Mouse (Mus musculus) stomach, embryonic 14.5 days (tissue): ENCODE data around the gene Ccdc58. TPM values are rescaled to one million over a fixed set of nuclear protein-coding genes. Genes with fewer than 3 reads are reported as not detected.

ENCODE experiments used
- ATAC-seq: fragments of 200-750 bp; cut with Nextera tagmentation; 2 replicates; pipeline ENCODE4 v1.8.0; 2017; ENCODE audit warnings: low read depth, moderate TSS enrichment; ENCODE audit not compliant: insufficient number of reproducible peaks, insufficient read depth, low FRiP score
- H3K27ac ChIP-seq: fragments of 300-500 bp; sonication (generic); 2 replicates; pipeline ENCODE4 v1.5.1; 2014; ENCODE audit warnings: mild to moderate bottlenecking, low read length, moderate library complexity, mixed read lengths
- H3K27me3 ChIP-seq: fragments of 300-500 bp; sonication (generic); 2 replicates; pipeline ENCODE4 v1.6.1; 2014; ENCODE audit warnings: low read length, control low read depth, mixed read lengths; ENCODE audit not compliant: control insufficient read depth, insufficient read depth
- H3K36me3 ChIP-seq: fragments of 300-500 bp; sonication (generic); 2 replicates; pipeline ENCODE4 v1.6.1; 2014; ENCODE audit warnings: mild to moderate bottlenecking, control low read depth, low read length, moderate library complexity, mixed read lengths; ENCODE audit not compliant: control insufficient read depth, insufficient read depth
- H3K4me1 ChIP-seq: fragments of 300-500 bp; sonication (generic); 2 replicates; pipeline ENCODE4 v1.6.1; 2014; ENCODE audit warnings: low read length, control low read depth, mixed read lengths; ENCODE audit not compliant: control insufficient read depth, insufficient read depth
- H3K4me2 ChIP-seq: fragments of 300-500 bp; sonication (generic); replicated peaks from 2 replicates; pipeline ENCODE4 v1.6.1; 2014; ENCODE audit warnings: low read depth, low read length, control low read depth
- H3K4me3 ChIP-seq: fragments of 300-500 bp; sonication (generic); 2 replicates; pipeline ENCODE4 v1.5.1; 2014; ENCODE audit warnings: low read depth, low read length, control low read depth
- H3K9ac ChIP-seq: fragments of 300-500 bp; sonication (generic); replicated peaks from 2 replicates; pipeline ENCODE4 v1.6.1; 2014; ENCODE audit warnings: low read depth, mild to moderate bottlenecking, control low read depth, low read length, moderate library complexity, mixed read lengths
- H3K9me3 ChIP-seq: fragments of 300-500 bp; sonication (generic); 2 replicates; pipeline ENCODE4 v1.6.1; 2016; ENCODE audit warnings: low read depth, low read length, control low read depth; ENCODE audit not compliant: control insufficient read depth
- WGBS: fragments of 180-500 bp; shearing (Covaris S2); extraction: QIAGEN DNeasy Blood & Tissue Kit; methylation state at CpG from one replicate; pipeline ENCODE4 v1.1.7; 2014; 5-methylcytosine and 5-hydroxymethylcytosine counted together
- polyA plus RNA-seq: library from polyadenylated mRNA; unstranded; fragments of >200 nt; fragmentation: Nextera tagmentation; extraction: Ambion mirVana; gene quantifications from 2 replicates; pipeline ENCODE4 v1.2.1, GENCODE M21; 2014

Gene Ccdc58
- polyA plus RNA-seq, 1 experiment from 2014 or later = 71.0 TPM

DNA sequence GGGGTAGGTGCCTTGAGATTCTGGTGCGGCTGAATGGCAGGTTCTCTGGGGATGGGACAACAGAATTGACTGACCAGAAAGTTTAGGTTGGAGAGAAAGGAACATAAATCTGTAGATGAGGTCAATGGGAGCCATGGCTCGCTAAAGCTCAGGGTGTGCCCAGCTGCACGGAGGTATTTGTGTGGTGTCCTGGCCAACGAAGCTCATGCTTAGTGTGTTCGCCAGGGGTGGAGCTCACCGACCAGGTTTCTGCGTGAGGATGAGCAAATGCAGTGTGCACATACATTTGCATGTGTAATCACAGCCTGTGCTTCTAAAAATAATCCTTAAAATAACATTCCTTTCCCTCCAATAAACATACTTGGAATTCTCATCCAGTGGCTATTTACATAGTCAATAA lies 56.6 kb downstream of the Ccdc58 start:
- no peak overlapping the region for H3K4me2 ChIP-seq
- no peak for ATAC-seq
- WGBS = 73% methylated on average over 7 of the region's 7 CpGs
- no peaks in the 10 kb centered on the region for H3K4me1 ChIP-seq
- H3K9me3 ChIP-seq = no peaks in the 10 kb centered on the region
- no peak overlapping the region for H3K9ac ChIP-seq
- H3K36me3 ChIP-seq = no peaks in the 10 kb centered on the region
- no peak overlapping the region for H3K4me3 ChIP-seq
- H3K27me3 ChIP-seq = no peaks in the 10 kb centered on the region
- no peak overlapping the region for H3K27ac ChIP-seq

DNA sequence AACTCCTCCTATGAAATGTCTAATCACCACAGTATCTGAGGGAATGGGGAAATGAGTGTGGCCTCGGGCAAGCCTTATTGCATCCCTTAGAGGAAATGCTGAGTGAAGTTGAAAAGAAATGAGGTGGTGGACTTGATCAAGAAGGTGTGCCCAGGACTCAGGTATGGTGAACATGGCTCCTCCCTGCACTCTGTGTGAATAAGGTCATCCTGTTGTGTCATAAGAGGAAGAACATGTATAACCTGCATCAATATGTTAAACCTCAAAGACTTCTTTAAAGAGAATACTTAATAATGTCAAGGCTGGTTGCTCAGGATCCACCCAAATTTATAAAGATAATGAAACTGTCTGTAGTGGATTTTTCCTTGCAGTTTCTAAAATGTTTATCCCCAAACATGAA lies 59.7 kb downstream of the Ccdc58 start, which contains the start of gene Csta1:
Gene Csta1 (minus strand): TSS at position 101 of the 400 bp plus-strand sequence.
- H3K4me2 ChIP-seq = no peak within 1 kb of the TSS
- H3K4me3 ChIP-seq = no peak within 1 kb of the TSS
- no peaks in the 10 kb centered on the region for H3K4me1 ChIP-seq
- H3K9ac ChIP-seq = no peak within 1 kb of the TSS
- H3K27ac ChIP-seq = no peak within 1 kb of the TSS
- H3K36me3 ChIP-seq = no peaks in the 10 kb centered on the region
- WGBS = 76% methylated on average over 1 of the region's 1 CpGs
- no peaks in the 10 kb centered on the region for H3K27me3 ChIP-seq
- no peak for ATAC-seq
- H3K9me3 ChIP-seq = no peaks in the 10 kb centered on the region

DNA sequence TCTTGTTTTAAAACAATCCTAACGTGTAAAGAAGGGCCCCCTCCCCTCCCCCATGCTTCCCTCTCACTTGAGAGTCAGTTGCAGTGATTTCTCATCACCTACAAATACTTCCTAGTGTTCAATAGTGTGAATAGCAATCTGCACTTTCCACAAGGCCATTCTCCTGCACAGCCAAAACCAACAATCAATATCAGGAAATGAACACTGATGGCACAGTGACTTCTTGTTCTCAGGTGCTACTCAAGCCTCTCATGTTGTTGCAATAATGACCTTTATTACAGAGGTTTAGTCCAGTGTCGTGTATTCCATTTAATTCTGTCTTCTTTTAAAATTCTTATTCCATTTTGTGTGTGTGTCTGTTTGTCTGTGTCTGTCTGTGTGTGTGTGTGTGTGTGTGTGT lies 66.7 kb downstream of the Ccdc58 start:
- no peak overlapping the region for H3K4me2 ChIP-seq
- H3K27me3 ChIP-seq = no peaks in the 10 kb centered on the region
- H3K36me3 ChIP-seq = no peaks in the 10 kb centered on the region
- no peaks in the 10 kb centered on the region for H3K4me1 ChIP-seq
- H3K4me3 ChIP-seq = no peak overlapping the region
- no peak for ATAC-seq
- H3K9ac ChIP-seq = no peak overlapping the region
- WGBS = 71% methylated on average over 2 of the region's 2 CpGs
- H3K9me3 ChIP-seq = no peaks in the 10 kb centered on the region
- H3K27ac ChIP-seq = no peak overlapping the region

Other genes starting within 250 kb of the Ccdc58 start
- 1.2 and 1.6 TPM in 2 replicates for gene Parp14, start 200.1 kb upstream of the Ccdc58 start, polyA plus RNA-seq
- gene Parp9, start 133.2 kb upstream of the Ccdc58 start, polyA plus RNA-seq = 6.5 and 8.1 TPM in 2 replicates
- 7.7 and 8.0 TPM in 2 replicates for gene Dtx3l, start 132.5 kb upstream of the Ccdc58 start, polyA plus RNA-seq
- gene Kpna1, start 92.9 kb upstream of the Ccdc58 start, polyA plus RNA-seq = 44.1 and 44.5 TPM in 2 replicates
- gene Wdr5b, start 30.5 kb upstream of the Ccdc58 start, polyA plus RNA-seq = 10.4 and 11.9 TPM in 2 replicates
- 395 and 400 TPM in 2 replicates for gene Fam162a, start 91 bp upstream of the Ccdc58 start, polyA plus RNA-seq
- 0.25 TPM in 2 replicates for gene Csta1, start 59.6 kb downstream of the Ccdc58 start, polyA plus RNA-seq
- gene Stfa2l1, start 85.1 kb downstream of the Ccdc58 start, polyA plus RNA-seq = 2.7 and 3.6 TPM in 2 replicates
- 6.7 and 12.1 TPM in 2 replicates for gene Gm5483, start 112.5 kb downstream of the Ccdc58 start, polyA plus RNA-seq
- gene Gm5416, start 138.7 kb downstream of the Ccdc58 start, polyA plus RNA-seq = not detected in 2 replicates
- not detected in 2 replicates for gene 2010005H15Rik, start 149.8 kb downstream of the Ccdc58 start, polyA plus RNA-seq
- gene Stfa1, start 205.3 kb downstream of the Ccdc58 start, polyA plus RNA-seq = 15.1 and 16.5 TPM in 2 replicates